In the genomic region with DNA sequence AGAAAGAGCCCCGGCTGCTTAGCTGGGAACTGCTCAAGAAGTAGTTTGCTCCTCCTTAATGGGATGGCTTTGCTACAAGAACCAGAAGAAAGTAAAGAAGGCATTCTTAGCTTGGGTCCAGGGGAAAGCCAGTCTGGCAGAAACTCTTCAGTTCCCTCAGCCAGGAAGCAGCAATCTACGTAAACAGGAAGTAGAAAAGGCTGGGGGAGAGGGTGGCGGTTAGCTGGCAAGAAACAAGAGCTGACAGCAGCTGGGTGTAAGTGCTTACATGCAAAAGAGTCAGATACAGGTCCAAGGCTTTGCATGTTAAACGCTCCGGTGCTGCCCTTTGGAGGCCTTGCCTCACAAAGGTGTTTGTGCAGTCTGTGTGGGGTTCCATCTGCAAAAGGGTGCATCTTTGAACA, we compare ENCODE assay signal across 8 mouse cellular contexts. TPM values are rescaled to one million over a fixed set of nuclear protein-coding genes. Genes with fewer than 3 reads are reported as not detected.
A peak's percentile ranks its signal among the peaks of the same experiment; 100 is the strongest.
DNase-seq lines count a peak whose midpoint lies in the region; ATAC-seq and TF ChIP-seq lines count a peak whose summit lies in the region.

No protein-coding gene starts in this region.

- H3K4me2 ChIP-seq in heart, embryonic 16.5 days (ENCODE audit: low read depth, low read length): peak overlapping the region; percentile 26
- no peak overlapping the region for H3K4me2 ChIP-seq in liver, embryonic 11.5 days
- no peak overlapping the region for H3K4me2 ChIP-seq in hindbrain, embryonic 16.5 days (ENCODE audit: low read length)

- H3K4me1 ChIP-seq in lung, adult 2 months (ENCODE audit: control insufficient read depth, insufficient read depth, low read length): peaks cover 6% of the 10 kb centered on the region
- H3K4me1 ChIP-seq in bone marrow macrophage, adult 2 months (ENCODE audit: control insufficient read depth, insufficient read depth, low read length): peaks cover 22% of the 10 kb centered on the region
- peaks cover 11% of the 10 kb centered on the region for H3K4me1 ChIP-seq in heart, embryonic 16.5 days (ENCODE audit: control insufficient read depth, insufficient read depth, low read length)
- H3K4me1 ChIP-seq in liver, embryonic 11.5 days (replicated peaks; ENCODE audit: control insufficient read depth, insufficient read depth, low read length): no peaks in the 10 kb centered on the region
- no peaks in the 10 kb centered on the region for H3K4me1 ChIP-seq in hindbrain, embryonic 16.5 days (ENCODE audit: control insufficient read depth, insufficient read depth, low read depth, low read length)

- no peak overlapping the region for H3K4me3 ChIP-seq in lung, adult 2 months (replicated peaks; ENCODE audit: extremely low read depth, low read depth, low read length)
- H3K4me3 ChIP-seq in bone marrow macrophage, adult 2 months (ENCODE audit: insufficient read depth, low read length): no peak overlapping the region; the same call in 1 of the 2 replicates
- H3K4me3 ChIP-seq in heart, embryonic 16.5 days (ENCODE audit: low read length): no peak overlapping the region
- H3K4me3 ChIP-seq in liver, embryonic 11.5 days (ENCODE audit: low read depth, low read length): no peak overlapping the region
- H3K4me3 ChIP-seq in hindbrain, embryonic 16.5 days (ENCODE audit: low read length): no peak overlapping the region

- H3K27me3 ChIP-seq in heart, embryonic 16.5 days (ENCODE audit: control insufficient read depth, insufficient read depth, low read length): no peaks in the 10 kb centered on the region
- H3K27me3 ChIP-seq in liver, embryonic 11.5 days (replicated peaks; ENCODE audit: control insufficient read depth, insufficient read depth, low read length): no peaks in the 10 kb centered on the region
- no peaks in the 10 kb centered on the region for H3K27me3 ChIP-seq in hindbrain, embryonic 16.5 days (replicated peaks; ENCODE audit: control insufficient read depth, insufficient read depth, low read length)

- peak overlapping the region; percentile 91 for H3K27ac ChIP-seq in bone marrow macrophage, adult 2 months (ENCODE audit: insufficient read depth, low read depth, low read length)
- peak overlapping the region; percentile 82 for H3K27ac ChIP-seq in heart, embryonic 16.5 days (ENCODE audit: low read length)
- peak overlapping the region; percentile 59; the same call in 1 of the 2 replicates for H3K27ac ChIP-seq in liver, embryonic 11.5 days (ENCODE audit: low read depth, low read length)
- no peak overlapping the region for H3K27ac ChIP-seq in hindbrain, embryonic 16.5 days (ENCODE audit: low read depth, low read length)

- no peaks in the 10 kb centered on the region for H3K36me3 ChIP-seq in heart, embryonic 16.5 days (ENCODE audit: control insufficient read depth, insufficient read depth)
- no peaks in the 10 kb centered on the region for H3K36me3 ChIP-seq in liver, embryonic 11.5 days (ENCODE audit: control insufficient read depth, insufficient read depth, low read length)
- H3K36me3 ChIP-seq in hindbrain, embryonic 16.5 days (ENCODE audit: control insufficient read depth, insufficient read depth, low read length): no peaks in the 10 kb centered on the region

- TF ChIP-seq CTCF in lung, adult 2 months (IDR thresholded peaks at IDR 0.05; ENCODE audit: insufficient read depth, low read length): no peak
- no peak for TF ChIP-seq CTCF in bone marrow macrophage, adult 2 months (IDR thresholded peaks at IDR 0.05; ENCODE audit: low read depth, low read length)

- TF ChIP-seq POLR2A in lung, adult 2 months (IDR thresholded peaks at IDR 0.05; ENCODE audit: borderline replicate concordance, extremely low read depth, low read depth, low read length): no peak
- no peak for TF ChIP-seq POLR2A in bone marrow macrophage, adult 2 months (IDR thresholded peaks at IDR 0.05; ENCODE audit: borderline replicate concordance, low read depth, low read length)

- ATAC-seq in heart, embryonic 16.5 days (replicated peaks; ENCODE audit: extremely low read depth, insufficient read depth, low FRiP score): peak; percentile 60
- ATAC-seq in liver, embryonic 11.5 days (replicated peaks; ENCODE audit: low FRiP score): peak; percentile 45; the same call in 1 of the 2 replicates
- ATAC-seq in hindbrain, embryonic 16.5 days: no peak

- 7% methylated on average over 5 of the region's 5 CpGs for WGBS in lung, adult 2 months
- WGBS in heart, embryonic 16.5 days: 33% methylated on average over 5 of the region's 5 CpGs
- WGBS in liver, embryonic 11.5 days: 38% methylated on average over 5 of the region's 5 CpGs
- WGBS in hindbrain, embryonic 16.5 days: 59% methylated on average over 5 of the region's 5 CpGs

- H3K9ac ChIP-seq in heart, embryonic 16.5 days (ENCODE audit: low read length): peak overlapping the region; percentile 49; the same call in 1 of the 2 replicates
- no peak overlapping the region for H3K9ac ChIP-seq in liver, embryonic 11.5 days (ENCODE audit: low read depth, low read length)
- H3K9ac ChIP-seq in hindbrain, embryonic 16.5 days (ENCODE audit: low read depth, low read length): no peak overlapping the region

- DNase-seq in lung, adult 18-20 months: peak; percentile 69 to 75
- DNase-seq in lung, adult 2 months: no peak
- no peak for DNase-seq in liver, embryonic 11.5 days (ENCODE audit: low spot score)
- peak; percentile 75 for DNase-seq in skeletal muscle tissue, adult 2 months (ENCODE audit: low read depth, low spot score)
- DNase-seq in left cerebral cortex, adult 18-20 months (ENCODE audit: low spot score in 2 of 2): no peak

- no peaks in the 10 kb centered on the region for H3K9me3 ChIP-seq in heart, embryonic 16.5 days (replicated peaks; ENCODE audit: control insufficient read depth, low read length)
- H3K9me3 ChIP-seq in liver, embryonic 11.5 days (ENCODE audit: control insufficient read depth, low read length): no peaks in the 10 kb centered on the region
- H3K9me3 ChIP-seq in hindbrain, embryonic 16.5 days (ENCODE audit: control insufficient read depth, low read length): no peaks in the 10 kb centered on the region

RNA-seq across cellular contexts. Expression of a gene that starts 41.5 kb away (rescaled TPM):
- 49.9 and 84.0 TPM in 2 replicates for polyA plus RNA-seq in lung, adult 2 months (2012; rRNA removed)
- 158 and 164 TPM in 2 replicates for polyA plus RNA-seq in bone marrow macrophage, adult 2 months (2012; ENCODE audit: insufficient read depth, insufficient read length, missing spikeins)
- polyA plus RNA-seq in heart, embryonic 16.5 days (2015; fragmentation: Nextera tagmentation; extraction: Ambion mirVana): 326 and 353 TPM in 2 replicates
- 457 and 496 TPM in 2 replicates for polyA plus RNA-seq in liver, embryonic 11.5 days (2014; fragmentation: Nextera tagmentation; extraction: Ambion mirVana)
- polyA plus RNA-seq in hindbrain, embryonic 16.5 days (2015; fragmentation: Nextera tagmentation; extraction: Ambion mirVana): 340 and 357 TPM in 2 replicates
- 100 to 1,000 TPM; 107 to 109 TPM for total RNA-seq in left cerebral cortex, adult 18-20 months (2021)

Comparison
In these comparisons a context has a peak if more than half of its experiments do, and no peak if none do; other contexts are left out.
1. DNase-seq: peak in lung, adult 18-20 months (2 of 2) and skeletal muscle tissue, adult 2 months (single experiment); none in lung, adult 2 months (single experiment), liver, embryonic 11.5 days (single experiment) and left cerebral cortex, adult 18-20 months (0 of 2).